17 mouse cellular contexts compared by ENCODE assay signal in the genomic region with DNA sequence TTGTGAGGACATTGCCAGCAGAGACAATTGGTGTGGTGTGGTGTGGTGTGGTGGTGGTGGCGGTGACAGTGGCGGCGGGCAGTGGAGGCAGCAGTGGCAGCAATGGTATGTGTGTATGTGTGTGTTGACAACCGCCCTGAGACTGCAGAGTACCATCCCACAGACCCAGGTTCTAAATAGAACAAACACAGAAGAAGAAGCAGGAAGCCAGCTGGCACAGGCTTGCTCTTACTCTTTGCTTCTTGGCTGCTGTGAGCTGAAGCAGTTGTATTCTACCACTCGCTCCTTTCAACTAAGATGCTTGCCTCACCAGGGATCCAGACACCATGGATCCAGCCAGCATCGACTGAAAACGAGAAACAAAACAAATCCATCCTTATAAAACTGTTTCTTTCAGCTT.
DNase-seq lines count a peak whose midpoint lies in the region; ATAC-seq and TF ChIP-seq lines count a peak whose summit lies in the region.
"Had no signal": no experiment of that assay in that cellular context is flagged by ENCODE, and none has a peak within 500 bp of the region (broad histone marks: within the 10 kb centered on the region; RNA-seq: fewer than 3 reads in every experiment).

No protein-coding gene starts in this region.

- DNase-seq in lung, adult 2 months, result no peak
- peak; percentile 2 to 11 for DNase-seq in layer of hippocampus, postnatal 36 days
- DNase-seq in lung, postnatal 14 days, result peak; percentile 28
- no peak for DNase-seq in spleen, postnatal 4 days (ENCODE audit: low spot score in 2 of 2)
- DNase-seq in gastrocnemius, adult 18-20 months (ENCODE audit: low spot score), result no peak
- DNase-seq: adrenal gland, adult 8-10 months; cerebellum, adult 8-10 months; gastrocnemius, postnatal 36 days; heart, postnatal 36 days; kidney, adult 11 months; liver, embryonic 13.5 days had no signal

- WGBS in lung, embryonic 16.5 days, result 79% methylated on average over 7 of the region's 7 CpGs
- 74% methylated on average over 7 of the region's 7 CpGs for WGBS in lung, adult 2 months

- H3K27me3 ChIP-seq in lung, embryonic 16.5 days (ENCODE audit: control insufficient read depth, insufficient read depth, low read depth, low read length), result no peaks in the 10 kb centered on the region
- H3K27me3 ChIP-seq: liver, embryonic 13.5 days had no signal

- no peaks in the 10 kb centered on the region for H3K4me1 ChIP-seq in lung, embryonic 16.5 days (replicated peaks; ENCODE audit: control insufficient read depth, insufficient read depth, low read length)
- no peaks in the 10 kb centered on the region for H3K4me1 ChIP-seq in lung, adult 2 months (ENCODE audit: control insufficient read depth, insufficient read depth, low read length)
- H3K4me1 ChIP-seq: liver, embryonic 13.5 days had no signal

- no peak overlapping the region for H3K4me3 ChIP-seq in lung, embryonic 16.5 days (ENCODE audit: low read length)
- H3K4me3 ChIP-seq in lung, adult 2 months (replicated peaks; ENCODE audit: extremely low read depth, low read depth, low read length), result no peak overlapping the region
- H3K4me3 ChIP-seq: liver, embryonic 13.5 days had no signal

- no peak for TF ChIP-seq CTCF in lung, adult 2 months (IDR thresholded peaks at IDR 0.05; ENCODE audit: insufficient read depth, low read length)

- H3K9ac ChIP-seq in lung, embryonic 16.5 days (ENCODE audit: low read length), result no peak overlapping the region
- H3K9ac ChIP-seq: liver, embryonic 13.5 days had no signal

- H3K4me2 ChIP-seq in lung, embryonic 16.5 days (ENCODE audit: low read depth, low read length), result no peak overlapping the region
- H3K4me2 ChIP-seq: heart, embryonic 11.5 days; liver, embryonic 13.5 days had no signal

- TF ChIP-seq POLR2A in lung, adult 2 months (IDR thresholded peaks at IDR 0.05; ENCODE audit: borderline replicate concordance, extremely low read depth, low read depth, low read length), result no peak

- ATAC-seq in lung, embryonic 16.5 days (ENCODE audit: low read depth), result peak; percentile 34; the same call in 1 of the 2 replicates
- no peak for ATAC-seq in erythroid progenitor cell, adult 5-6 weeks (replicated peaks; ENCODE audit: low FRiP score, poor library complexity, severe bottlenecking)
- ATAC-seq: CD4-positive, CD25-positive, alpha-beta regulatory T cell, adult 4 months; forebrain, embryonic 16.5 days; hindbrain, embryonic 16.5 days had no signal

- H3K36me3 ChIP-seq in lung, embryonic 16.5 days (ENCODE audit: control insufficient read depth, insufficient read depth, low read length), result no peaks in the 10 kb centered on the region
- H3K36me3 ChIP-seq: liver, embryonic 13.5 days had no signal

- H3K27ac ChIP-seq in lung, embryonic 16.5 days (ENCODE audit: low read length), result no peak overlapping the region
- H3K27ac ChIP-seq: liver, embryonic 13.5 days had no signal

- H3K9me3 ChIP-seq in lung, embryonic 16.5 days (ENCODE audit: control insufficient read depth, low read length), result no peaks in the 10 kb centered on the region
- H3K9me3 ChIP-seq: liver, embryonic 13.5 days had no signal

Comparison
In these comparisons a context has a peak if more than half of its experiments do, and no peak if none do; other contexts are left out.
1. DNase-seq: peak in layer of hippocampus, postnatal 36 days (2 of 2) and lung, postnatal 14 days (single experiment); none in lung, adult 2 months (single experiment), spleen, postnatal 4 days (0 of 2) and gastrocnemius, adult 18-20 months (single experiment).